Mouse (Mus musculus) left cerebral cortex, adult 11 months (tissue): ENCODE measurements around the gene Dlgap1.

Source experiments
- DNase-seq: peaks from one replicate; pipeline ENCODE4 v3.0.0; 2022; ENCODE audit warnings: low spot score

Gene Dlgap1

DNA sequence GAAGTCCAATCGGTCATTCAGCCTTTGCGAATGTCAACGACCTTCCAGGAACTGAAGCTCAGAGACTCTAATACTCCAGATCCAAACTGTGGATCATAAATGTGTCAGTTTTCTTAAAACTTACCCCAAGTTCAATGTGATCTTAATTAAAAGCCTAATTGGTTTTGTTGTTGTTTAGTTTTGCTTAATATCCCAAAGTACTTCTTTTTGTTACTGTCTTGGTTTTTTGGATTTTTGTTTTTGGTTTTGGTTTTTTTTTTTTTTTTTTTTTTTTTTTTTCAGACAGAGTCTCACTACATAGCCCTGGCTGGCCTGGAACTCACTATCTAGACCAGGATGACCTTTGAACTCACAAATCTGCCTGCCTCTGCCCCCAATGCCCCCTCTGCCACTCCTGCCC, 765.9 kb downstream of the Dlgap1 start:
- DNase-seq, result no peak

DNA sequence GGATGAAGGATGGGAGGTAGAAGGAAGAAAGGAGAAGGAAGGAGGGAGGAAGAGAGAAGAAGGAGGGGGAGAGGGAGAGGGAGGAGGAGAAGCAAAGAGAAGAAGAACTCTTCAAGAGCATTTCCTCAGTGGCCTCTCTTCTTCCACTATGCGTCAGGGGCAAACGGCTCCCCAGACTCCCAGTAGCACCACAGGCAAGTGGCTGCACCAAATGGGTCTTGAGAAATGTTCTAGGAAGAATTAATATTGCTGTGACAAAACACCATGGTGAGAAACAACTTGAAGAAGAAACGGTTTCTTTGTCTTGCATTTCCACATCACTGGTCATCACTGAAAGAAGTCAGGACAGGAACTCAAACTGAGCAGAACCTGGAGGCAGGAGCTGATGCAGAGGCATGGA, 766.5 kb downstream of the Dlgap1 start:
- DNase-seq, result no peak

- peak; percentile 39 for DNase-seq
Observed at GRCm38 (mm10) chr17:70737424-70737823, 768.6 kb downstream of the Dlgap1 start.

DNA sequence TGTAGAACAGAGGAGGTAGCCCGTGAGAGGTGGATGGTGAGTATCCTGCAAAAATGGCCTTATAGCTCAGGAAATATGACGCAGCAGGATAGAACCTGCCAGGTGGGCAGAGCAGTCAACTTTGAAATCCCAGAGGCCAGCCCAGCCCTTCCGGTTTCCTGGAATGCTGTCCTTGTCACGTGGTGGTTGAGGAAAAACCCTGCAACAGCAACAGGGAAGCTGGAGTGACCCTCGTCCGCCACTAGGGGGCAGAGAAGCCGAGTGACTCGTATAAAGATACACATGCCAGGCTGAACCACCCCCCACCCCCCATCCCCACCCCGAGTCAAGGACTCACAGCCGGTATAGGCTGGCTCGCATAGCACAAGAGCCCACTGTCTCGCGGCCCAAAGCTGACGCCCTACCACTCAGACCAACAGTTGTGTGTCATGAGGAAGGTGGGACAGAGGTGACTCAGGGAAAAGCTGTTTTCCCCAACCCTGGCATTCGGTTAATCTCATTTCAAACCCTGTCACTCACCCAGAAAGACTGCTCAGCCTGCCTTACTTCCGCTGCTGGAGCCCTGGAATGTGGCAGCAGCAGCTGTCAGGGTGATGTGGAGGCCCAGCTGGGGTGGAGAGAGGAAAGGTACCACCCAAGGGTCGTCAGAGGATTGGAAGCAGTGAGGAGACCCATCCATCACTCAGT, 769.4 kb downstream of the Dlgap1 start:
- DNase-seq, result peak; percentile 60

- no peak for DNase-seq
Observed at GRCm38 (mm10) chr17:70739346-70739745, 770.5 kb downstream of the Dlgap1 start.

DNA sequence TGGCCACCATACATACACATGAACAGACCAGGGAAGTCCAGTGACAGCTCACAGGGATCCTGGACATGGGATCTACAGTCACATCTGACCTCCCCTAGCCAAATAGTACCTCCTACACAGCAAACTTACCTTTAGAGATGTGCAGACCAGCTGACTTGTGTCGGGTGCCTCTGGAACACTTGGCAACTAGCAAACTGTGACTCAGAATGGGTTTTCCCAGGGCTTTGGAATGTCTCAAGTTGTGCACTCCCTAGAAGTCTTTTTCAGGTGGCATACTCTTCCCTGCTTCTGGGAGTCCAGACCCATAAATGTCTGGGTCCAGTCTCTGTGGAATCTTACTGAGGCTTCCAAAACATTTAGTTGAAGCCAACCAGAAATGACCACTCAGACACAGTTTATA, 772.8 kb downstream of the Dlgap1 start:
- DNase-seq, result no peak

DNA sequence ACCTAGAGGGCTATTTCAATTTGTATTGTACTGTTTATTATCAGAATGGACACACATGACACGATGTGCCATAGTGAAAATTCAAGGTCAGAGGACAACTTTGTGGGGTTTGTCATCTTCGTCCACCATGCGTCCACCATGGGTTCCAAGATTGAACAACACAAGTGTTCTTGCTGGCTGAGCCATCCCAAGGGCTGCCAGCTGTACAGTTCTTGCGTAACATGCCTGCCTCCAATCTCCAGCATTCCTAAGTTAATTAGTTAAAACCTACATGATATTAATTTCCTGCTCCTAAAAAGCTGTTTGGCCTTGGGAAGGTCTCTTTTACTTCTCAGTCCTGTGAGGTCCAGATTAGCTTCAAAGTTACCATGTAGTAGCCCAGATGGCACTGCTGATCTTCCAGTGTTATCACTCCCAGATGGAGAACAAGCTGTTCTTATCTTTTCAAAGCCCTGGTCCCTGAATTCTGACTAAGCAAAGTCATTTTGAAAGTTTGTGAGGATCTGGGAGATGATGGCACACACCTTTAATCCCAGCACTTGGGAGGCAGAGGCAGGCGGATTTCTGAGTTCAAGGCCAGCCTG, 775.8 kb downstream of the Dlgap1 start:
- DNase-seq, result no peak

DNA sequence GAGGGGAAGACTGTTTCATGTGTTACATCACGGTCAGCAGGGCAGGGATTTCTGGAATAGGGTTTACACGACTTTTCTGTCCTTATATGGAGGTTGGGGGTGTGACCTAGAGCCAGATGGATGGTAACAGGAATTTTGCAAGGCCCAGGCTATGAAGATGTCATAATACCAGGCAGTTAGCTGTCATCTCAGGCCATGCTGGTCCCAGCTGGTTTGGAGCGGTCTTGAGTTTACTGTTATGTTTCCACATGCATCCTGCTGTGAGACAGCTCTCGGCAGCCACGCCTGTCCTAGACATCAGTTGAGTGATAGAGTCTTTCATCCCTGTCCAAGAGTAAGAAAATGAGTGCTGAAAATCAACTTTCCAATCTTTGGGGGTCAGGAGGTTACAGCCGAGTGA, 776.5 kb downstream of the Dlgap1 start:
- no peak for DNase-seq

DNA sequence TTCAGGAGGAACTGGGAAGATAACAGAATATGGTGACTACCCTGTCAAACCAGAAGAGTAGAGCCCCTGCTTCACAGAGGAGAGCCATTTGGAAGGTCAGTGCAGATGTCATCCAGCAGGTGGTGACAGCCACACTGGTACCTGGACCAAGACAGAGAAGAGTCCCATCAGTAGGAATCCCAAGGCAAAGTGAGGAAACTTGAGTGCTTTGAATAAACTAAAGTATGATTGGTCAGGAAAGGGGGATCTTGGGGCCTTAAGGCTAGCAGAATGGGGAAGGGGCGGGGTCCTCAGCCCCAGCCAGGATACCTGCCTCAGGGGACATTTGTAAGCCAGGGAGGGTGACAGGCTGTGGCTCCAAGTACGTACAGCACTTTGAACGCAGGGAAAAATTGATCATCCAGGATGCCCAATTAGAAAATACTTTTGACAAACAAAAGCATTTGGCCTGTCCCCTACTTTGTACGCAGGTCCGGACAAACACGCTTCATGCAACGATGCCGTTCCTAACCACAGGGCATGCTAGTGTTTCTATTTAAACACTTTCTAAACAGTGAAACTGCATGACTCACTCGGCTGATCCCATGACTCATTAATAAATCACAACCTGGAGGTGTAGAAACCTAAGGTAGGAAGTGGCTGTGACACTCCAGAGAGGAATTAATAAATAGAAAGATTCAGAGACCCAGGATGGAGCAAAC, 777.7 kb downstream of the Dlgap1 start:
- DNase-seq, result peak; percentile 26

DNA sequence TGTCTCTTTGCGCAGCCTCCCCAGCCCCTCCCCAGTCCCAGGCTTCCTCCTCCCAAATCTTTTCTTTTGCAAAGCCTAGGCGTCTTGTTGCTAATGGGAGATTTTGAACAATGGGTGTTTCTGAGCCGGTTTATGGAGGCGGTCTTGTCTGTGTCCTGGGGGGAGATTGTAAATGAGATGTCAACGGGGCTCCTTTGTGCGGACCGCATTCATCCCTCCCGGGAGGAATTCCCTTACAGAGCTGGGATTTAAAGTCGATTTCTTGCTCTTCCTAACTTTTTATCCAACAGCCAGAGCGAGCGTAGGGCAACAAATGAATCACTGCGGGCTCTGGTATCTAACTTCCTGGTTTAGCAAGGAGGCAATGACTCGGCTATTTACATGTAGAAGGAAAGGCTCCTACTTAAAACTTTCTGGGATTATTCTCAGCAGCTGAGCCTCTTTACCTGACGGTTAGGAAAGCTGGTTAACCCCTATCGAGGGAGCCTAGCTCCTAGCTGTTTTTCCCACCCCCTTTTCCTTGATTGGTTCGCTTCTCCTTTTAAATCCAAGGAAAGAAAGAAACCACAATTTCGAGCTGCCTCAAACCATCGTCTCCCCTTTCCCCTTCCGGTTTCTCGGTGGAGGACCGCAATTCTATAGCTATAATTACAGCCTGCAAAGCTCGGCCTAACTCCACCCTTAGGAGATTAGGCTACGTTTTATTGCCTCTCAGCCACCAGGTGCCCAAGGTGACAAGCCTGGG, 779.0 kb downstream of the Dlgap1 start:
- DNase-seq, result no peak

DNA sequence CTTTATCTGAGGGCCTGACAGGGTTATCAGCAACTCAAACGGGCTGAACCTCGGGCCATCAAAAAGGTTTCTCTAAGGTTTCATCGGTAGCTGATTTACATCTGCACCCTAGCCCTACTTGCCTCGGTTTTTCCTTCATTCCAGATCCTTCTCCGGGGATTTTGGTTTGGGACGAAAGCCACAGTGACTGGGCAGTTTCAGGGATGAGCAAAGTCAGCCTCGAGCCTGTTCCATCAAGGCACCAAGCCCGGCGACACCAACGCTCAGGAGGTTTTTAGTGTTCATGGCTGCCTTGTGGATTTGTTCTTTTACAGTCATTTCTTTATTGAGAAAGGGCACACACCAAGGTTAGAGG, 779.6 kb downstream of the Dlgap1 start:
- no peak for DNase-seq

DNA sequence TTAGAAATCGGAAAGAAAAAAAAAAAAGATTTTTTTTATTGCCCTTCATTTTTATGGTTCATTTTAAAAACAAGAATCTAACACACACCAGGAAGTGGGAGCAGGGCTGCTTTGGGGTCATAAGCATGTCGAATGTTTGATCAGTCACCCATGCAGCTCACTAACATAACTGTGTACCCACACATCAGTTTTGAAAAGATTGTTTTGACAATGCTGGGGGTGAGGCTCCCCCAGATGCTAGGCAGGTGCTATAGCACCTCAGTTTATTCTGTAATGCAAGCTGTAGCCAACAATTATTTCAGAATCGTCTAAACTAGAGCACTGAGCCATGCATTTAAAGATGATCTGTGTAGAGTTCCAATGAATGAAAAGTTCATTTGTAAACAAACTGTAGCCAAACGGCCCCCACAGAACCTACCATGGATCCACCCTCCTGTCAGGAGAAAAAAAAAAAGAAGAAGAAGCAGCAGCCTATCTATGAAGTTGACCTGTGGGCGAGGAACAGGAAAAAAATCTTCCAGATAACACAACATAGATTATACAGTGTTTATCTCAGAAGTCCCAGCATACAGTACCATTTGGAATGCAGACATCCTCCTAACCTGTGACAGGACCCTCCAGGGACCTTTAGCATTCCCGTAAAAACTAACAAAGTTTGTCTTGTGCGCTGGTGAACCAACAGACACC, 780.2 kb downstream of the Dlgap1 start:
- DNase-seq, result no peak

GRCm38 (mm10) chr17:70750236-70751160, 781.6 kb downstream of the Dlgap1 start:
- no peak for DNase-seq

DNA sequence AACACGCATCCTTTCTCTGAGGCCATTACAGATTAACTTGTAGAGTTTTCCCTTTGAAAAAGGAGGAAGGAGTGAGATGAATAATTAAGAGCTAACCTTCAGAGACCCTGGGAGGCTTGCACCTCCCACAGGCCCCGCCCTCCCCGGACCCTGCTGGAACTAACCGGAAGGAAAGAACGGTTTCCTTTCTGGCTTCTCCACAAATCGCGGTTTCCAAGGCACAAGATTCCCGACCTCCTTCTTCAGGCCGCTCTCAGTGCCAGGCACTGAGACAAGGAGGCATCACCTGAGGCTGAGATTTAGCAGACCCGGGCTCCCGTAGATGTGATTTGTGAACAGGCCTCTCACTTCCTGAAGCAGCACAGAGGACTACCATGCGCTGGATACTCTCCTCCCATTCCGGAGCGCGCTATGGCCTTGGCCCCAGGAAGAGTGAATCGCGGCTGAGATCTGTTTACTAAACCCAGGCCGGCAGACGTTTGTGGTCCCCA, 782.3 kb downstream of the Dlgap1 start:
- DNase-seq, result no peak

DNA sequence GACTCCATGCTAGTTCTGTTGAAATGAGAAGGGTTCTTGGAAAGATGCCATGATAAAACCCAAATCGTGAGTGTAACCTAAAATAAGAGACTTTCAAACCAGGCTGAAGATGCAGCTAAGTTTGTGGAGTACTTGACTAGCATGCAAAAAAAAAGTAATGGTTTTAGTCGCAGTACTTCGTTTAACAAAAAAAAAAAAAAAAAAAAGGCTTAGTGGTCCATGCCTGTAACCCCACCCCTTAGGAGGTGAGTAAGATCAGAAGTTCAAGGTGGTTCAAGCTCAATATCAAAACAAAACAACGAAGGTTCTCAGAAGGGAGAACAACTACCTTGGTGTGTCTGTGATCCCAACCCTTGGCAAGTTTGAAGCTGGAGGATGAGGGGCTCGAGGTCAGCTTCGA, 782.8 kb downstream of the Dlgap1 start:
- DNase-seq, result no peak

DNA sequence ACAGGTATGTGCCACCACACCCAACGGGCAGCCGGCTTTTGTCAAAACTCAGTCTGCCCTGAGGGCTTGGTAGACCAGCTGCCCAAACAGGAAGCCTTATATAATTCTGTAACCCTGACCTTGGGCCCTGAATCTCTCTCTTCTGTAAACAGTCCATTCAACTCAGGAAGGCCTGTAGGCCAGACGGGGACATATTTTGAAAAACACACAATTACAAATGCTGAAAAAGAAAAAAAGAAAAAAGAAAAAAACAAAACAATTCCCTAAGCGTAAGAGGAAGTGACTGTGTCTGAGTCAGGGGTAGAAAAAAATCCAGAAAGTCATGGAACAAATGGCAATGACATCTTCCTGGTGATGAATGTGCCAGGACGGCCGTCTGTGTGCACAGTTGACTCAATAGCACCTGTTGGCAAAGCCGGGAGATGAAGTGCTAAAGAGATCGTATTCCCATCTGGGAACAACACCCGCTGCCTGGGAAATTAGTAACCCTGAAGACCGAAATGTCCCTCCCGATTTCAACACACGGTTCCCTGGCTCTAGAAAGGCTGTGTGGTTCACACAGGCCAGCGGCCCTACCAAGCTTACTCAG, 784.7 kb downstream of the Dlgap1 start:
- no peak for DNase-seq

DNA sequence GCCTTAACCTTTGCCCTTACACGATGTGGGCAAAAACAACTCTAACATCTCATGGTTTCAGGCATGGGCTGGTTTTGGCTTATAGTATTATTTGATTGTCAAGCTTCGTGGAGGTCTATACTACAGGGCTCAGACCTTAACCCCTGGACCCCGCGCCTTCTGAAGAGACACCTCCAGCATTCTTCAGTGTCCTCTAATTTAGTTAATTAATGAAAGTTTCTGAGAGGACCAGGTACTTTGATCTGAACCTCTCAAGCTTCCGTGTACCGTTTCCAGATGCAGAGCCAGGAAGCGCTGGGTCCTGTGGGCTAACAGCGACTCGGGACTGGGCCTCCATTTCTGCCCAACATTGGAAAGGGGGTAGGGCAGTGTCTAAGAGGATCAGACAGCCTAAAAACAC, 785.2 kb downstream of the Dlgap1 start:
- DNase-seq, result no peak

DNA sequence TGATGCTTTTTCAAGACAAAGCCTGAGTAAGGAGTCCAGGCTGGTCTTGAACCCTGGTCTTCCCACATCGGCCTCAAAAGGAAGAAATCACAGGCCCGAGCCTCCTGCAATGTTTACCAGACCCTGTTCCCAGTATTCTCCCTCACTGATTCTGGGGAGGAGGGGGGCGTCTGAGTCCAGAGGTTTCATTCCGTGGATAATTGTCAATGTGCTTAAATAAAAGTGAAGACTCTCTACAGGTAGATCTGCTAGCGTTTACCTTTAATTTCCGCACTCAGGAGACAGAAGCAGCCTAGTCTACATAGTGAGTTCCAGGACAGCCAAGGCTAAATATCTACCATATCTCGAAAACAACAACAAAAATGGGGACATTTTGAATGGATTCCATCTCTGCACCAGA, 785.8 kb downstream of the Dlgap1 start:
- DNase-seq, result no peak

- DNase-seq, result peak; percentile 48
Observed at GRCm38 (mm10) chr17:70755039-70755668, 786.3 kb downstream of the Dlgap1 start.

GRCm38 (mm10) chr17:70755669-70756263, 786.9 kb downstream of the Dlgap1 start:
- DNase-seq, result no peak
